Mouse (Mus musculus): ENCODE measurements around the gene Msantd2.

Gene Msantd2

GRCm38 (mm10) chr9:37569231-37569835 lies 80.2 kb downstream of the Msantd2 start:
- DNase-seq (ENCODE audit: low spot score), result no peak

GRCm38 (mm10) chr9:37572204-37572876 lies 83.2 kb downstream of the Msantd2 start:
- DNase-seq (ENCODE audit: low spot score), result no peak

Measured in embryo, embryonic 10.5 days (tissue).